Mouse (Mus musculus) embryonic facial prominence, embryonic 14.5 days (tissue): Measurements from ENCODE around the gene Tbc1d30. TPM values are rescaled to one million over a fixed set of nuclear protein-coding genes. Genes with fewer than 3 reads are reported as not detected.

Source experiments
- ATAC-seq: fragments of 200-750 bp; cut with Nextera tagmentation; 2 replicates; pipeline ENCODE4 v1.8.0; 2017; ENCODE audit warnings: low read depth, moderate number of reproducible peaks, moderate TSS enrichment
- DNase-seq: peaks from one replicate; pipeline ENCODE4 v3.0.0-alpha.2; 2015; ENCODE audit warnings: low spot score
- H3K27ac ChIP-seq: fragments of 300-500 bp; sonication (generic); replicated peaks from 2 replicates; pipeline ENCODE4 v1.5.1; 2014; ENCODE audit warnings: low read depth, mild to moderate bottlenecking, low read length, moderate library complexity
- H3K27me3 ChIP-seq: fragments of 300-500 bp; sonication (generic); replicated peaks from 2 replicates; pipeline ENCODE4 v1.6.1; 2014; ENCODE audit warnings: low read length; ENCODE audit not compliant: control insufficient read depth, insufficient read depth
- H3K36me3 ChIP-seq: fragments of 300-500 bp; sonication (generic); 2 replicates; pipeline ENCODE4 v1.6.1; 2014; ENCODE audit warnings: low read length, mixed read lengths; ENCODE audit not compliant: control insufficient read depth, insufficient read depth
- H3K4me1 ChIP-seq: fragments of 300-500 bp; sonication (generic); 2 replicates; pipeline ENCODE4 v1.6.1; 2014; ENCODE audit warnings: antibody characterized with exemption, low read length; ENCODE audit not compliant: control insufficient read depth, insufficient read depth
- H3K4me2 ChIP-seq: fragments of 300-500 bp; sonication (generic); 2 replicates; pipeline ENCODE4 v1.6.1; 2014; ENCODE audit warnings: low read depth, mild to moderate bottlenecking, low read length, moderate library complexity, mixed read lengths
- H3K4me3 ChIP-seq: fragments of 300-500 bp; sonication (generic); 2 replicates; pipeline ENCODE4 v1.5.1; 2014; ENCODE audit warnings: low read depth, mild to moderate bottlenecking, low read length
- H3K9ac ChIP-seq: fragments of 300-500 bp; sonication (generic); 2 replicates; pipeline ENCODE4 v1.6.1; 2014; ENCODE audit warnings: low read depth, mild to moderate bottlenecking, low read length, moderate library complexity, mixed read lengths
- H3K9me3 ChIP-seq: fragments of 300-500 bp; sonication (generic); 2 replicates; pipeline ENCODE4 v1.6.1; 2016; ENCODE audit warnings: low read length; ENCODE audit not compliant: control insufficient read depth
- WGBS: fragments of 180-500 bp; shearing (Covaris S2); extraction: QIAGEN DNeasy Blood & Tissue Kit; methylation state at CpG from one replicate; pipeline ENCODE4 v1.1.7; 2014; 5-methylcytosine and 5-hydroxymethylcytosine counted together
- polyA plus RNA-seq: library from polyadenylated mRNA; unstranded; fragments of >200 nt; fragmentation: Nextera tagmentation; extraction: Ambion mirVana; gene quantifications from 2 replicates; pipeline ENCODE4 v1.2.1, GENCODE M21; 2014

Gene Tbc1d30
- polyA plus RNA-seq, 1 experiment from 2014 or later: 2.2 TPM

DNA sequence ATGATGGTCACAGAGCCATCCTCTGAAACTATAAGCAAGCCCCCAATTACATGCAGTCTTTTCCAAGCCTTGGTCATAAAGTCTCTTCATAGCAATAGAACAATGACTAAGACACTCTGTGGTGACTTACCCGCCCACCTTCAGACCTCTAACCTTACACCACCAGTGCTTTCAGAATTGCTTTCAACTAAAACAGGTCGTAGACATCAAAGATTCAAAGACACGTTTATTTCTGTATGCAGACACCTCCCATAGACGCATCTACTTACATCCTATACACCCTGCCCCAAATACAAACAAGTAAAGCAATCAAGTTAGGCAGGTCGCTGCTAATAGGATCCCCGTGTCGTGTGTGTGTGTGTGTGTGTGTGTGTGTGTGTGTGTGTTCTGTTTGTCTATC is 50.4 kb downstream of the Tbc1d30 start:
- ATAC-seq: no peak
- DNase-seq: no peak
- Histone ChIP-seq H3K36me3 (no peaks in the 10 kb centered on the region), H3K9ac (no peak overlapping the region), H3K27me3 (no peaks in the 10 kb centered on the region), H3K4me3 (no peak overlapping the region), H3K9me3 (no peaks in the 10 kb centered on the region), H3K4me1 (peaks cover 7% of the 10 kb centered on the region; the same call in 1 of the 2 replicates), H3K4me2 (no peak overlapping the region), H3K27ac (no peak overlapping the region)
- 85% methylated on average over 7 of the region's 7 CpGs for WGBS

GRCm38 (mm10) chr10:121297054-121297701 is 53.9 kb downstream of the Tbc1d30 start:
- WGBS: 28% methylated on average over 25 of the region's 25 CpGs
- Histone ChIP-seq H3K27ac (peak overlapping the region; percentile 28), H3K9me3 (no peaks in the 10 kb centered on the region), H3K4me3 (peak overlapping the region; percentile 23), H3K27me3 (no peaks in the 10 kb centered on the region), H3K4me1 (peaks cover 7% of the 10 kb centered on the region; the same call in 1 of the 2 replicates), H3K36me3 (no peaks in the 10 kb centered on the region), H3K9ac (peak overlapping the region; percentile 49; the same call in 1 of the 2 replicates), H3K4me2 (peak overlapping the region; percentile 57)
- DNase-seq (peak; percentile 70), ATAC-seq (peak; percentile 83)

- ATAC-seq: no peak
Measured at GRCm38 (mm10) chr10:121294471-121294870, 56.6 kb downstream of the Tbc1d30 start.

DNA sequence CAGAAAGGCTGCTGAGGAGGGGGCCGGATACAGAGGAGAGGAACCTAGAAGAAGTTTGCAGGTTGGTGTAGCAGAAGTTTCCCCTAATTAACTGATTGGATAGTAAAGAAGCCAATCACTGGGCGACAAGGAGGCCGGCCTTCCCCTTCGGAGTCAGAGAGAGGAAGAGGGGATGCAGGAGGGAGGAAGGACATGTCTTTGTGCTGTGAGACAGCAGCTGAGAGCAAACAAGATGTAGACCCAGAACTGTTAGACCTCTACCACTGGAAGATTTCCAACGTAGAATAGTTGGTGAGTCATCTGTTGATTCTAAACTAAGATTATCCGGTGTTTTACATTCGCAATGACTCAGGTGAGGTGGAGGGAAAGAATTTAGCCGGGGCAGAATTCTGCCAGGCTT is 57.2 kb downstream of the Tbc1d30 start:
- no peak for ATAC-seq
- H3K4me2 ChIP-seq: no peak overlapping the region
- no peaks in the 10 kb centered on the region for H3K27me3 ChIP-seq

More at GRCm38 (mm10) chr10:121294471-121294870, 56.6 kb downstream of the Tbc1d30 start:
- H3K4me3 ChIP-seq: no peak overlapping the region
- H3K36me3 ChIP-seq: no peaks in the 10 kb centered on the region
- no peaks in the 10 kb centered on the region for H3K27me3 ChIP-seq
- no peaks in the 10 kb centered on the region for H3K9me3 ChIP-seq
- no peak overlapping the region for H3K4me2 ChIP-seq
- H3K27ac ChIP-seq: no peak overlapping the region
- DNase-seq: no peak
- peaks cover 7% of the 10 kb centered on the region; the same call in 1 of the 2 replicates for H3K4me1 ChIP-seq
- 84% methylated on average over 16 of the region's 16 CpGs for WGBS
- no peak overlapping the region for H3K9ac ChIP-seq

DNA sequence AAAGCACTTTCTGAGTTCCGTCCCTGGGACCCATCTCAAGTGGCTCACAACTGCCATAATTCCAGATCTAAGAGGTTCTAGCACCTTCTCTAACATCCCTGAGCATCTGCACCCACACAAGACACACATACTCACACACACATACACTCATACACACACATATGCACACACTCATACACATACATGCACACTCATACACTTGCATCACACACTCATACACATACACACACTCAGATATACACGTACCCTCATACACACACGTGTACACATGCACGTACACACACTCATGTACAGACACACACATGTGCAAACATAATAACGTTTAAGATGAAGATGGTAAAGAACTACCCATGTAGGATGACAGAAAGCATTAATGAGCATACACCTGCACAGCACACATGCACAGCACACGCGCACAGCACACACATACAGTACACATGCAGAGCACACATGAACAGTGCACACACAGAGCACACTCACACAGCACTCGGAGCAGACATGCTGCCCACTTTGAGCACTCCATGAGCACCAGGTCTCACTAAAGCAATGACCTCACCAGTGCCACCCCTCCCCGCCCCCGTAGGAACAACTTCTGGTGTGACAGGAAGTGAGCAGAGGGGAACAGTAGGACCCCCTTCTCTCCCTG is 59.7 kb downstream of the Tbc1d30 start:
- Histone ChIP-seq H3K4me3 (no peak overlapping the region), H3K36me3 (no peaks in the 10 kb centered on the region)

More for the DNA sequence above, 57.2 kb downstream of the Tbc1d30 start:
- WGBS: 65% methylated on average over 8 of the region's 8 CpGs
- Histone ChIP-seq H3K27ac (no peak overlapping the region), H3K4me1 (peaks cover 7% of the 10 kb centered on the region; the same call in 1 of the 2 replicates), H3K4me3 (no peak overlapping the region), H3K36me3 (no peaks in the 10 kb centered on the region), H3K9ac (no peak overlapping the region), H3K9me3 (no peaks in the 10 kb centered on the region)
- no peak for DNase-seq

GRCm38 (mm10) chr10:121290682-121291078 is 60.4 kb downstream of the Tbc1d30 start:
- Histone ChIP-seq H3K27me3 (no peaks in the 10 kb centered on the region), H3K9me3 (no peaks in the 10 kb centered on the region), H3K36me3 (no peaks in the 10 kb centered on the region), H3K4me3 (no peak overlapping the region), H3K4me2 (no peak overlapping the region), H3K4me1 (no peaks in the 10 kb centered on the region), H3K27ac (no peak overlapping the region), H3K9ac (no peak overlapping the region)
- DNase-seq (no peak), ATAC-seq (no peak)
- 64% methylated on average over 20 of the region's 20 CpGs for WGBS

More for the DNA sequence above, 59.7 kb downstream of the Tbc1d30 start:
- WGBS: 83% methylated on average over 10 of the region's 10 CpGs
- DNase-seq (no peak), ATAC-seq (no peak)
- H3K4me1 ChIP-seq: no peaks in the 10 kb centered on the region
- no peak overlapping the region for H3K9ac ChIP-seq
- H3K27ac ChIP-seq: no peak overlapping the region
- H3K9me3 ChIP-seq: no peaks in the 10 kb centered on the region
- H3K27me3 ChIP-seq: no peaks in the 10 kb centered on the region
- no peak overlapping the region for H3K4me2 ChIP-seq

DNA sequence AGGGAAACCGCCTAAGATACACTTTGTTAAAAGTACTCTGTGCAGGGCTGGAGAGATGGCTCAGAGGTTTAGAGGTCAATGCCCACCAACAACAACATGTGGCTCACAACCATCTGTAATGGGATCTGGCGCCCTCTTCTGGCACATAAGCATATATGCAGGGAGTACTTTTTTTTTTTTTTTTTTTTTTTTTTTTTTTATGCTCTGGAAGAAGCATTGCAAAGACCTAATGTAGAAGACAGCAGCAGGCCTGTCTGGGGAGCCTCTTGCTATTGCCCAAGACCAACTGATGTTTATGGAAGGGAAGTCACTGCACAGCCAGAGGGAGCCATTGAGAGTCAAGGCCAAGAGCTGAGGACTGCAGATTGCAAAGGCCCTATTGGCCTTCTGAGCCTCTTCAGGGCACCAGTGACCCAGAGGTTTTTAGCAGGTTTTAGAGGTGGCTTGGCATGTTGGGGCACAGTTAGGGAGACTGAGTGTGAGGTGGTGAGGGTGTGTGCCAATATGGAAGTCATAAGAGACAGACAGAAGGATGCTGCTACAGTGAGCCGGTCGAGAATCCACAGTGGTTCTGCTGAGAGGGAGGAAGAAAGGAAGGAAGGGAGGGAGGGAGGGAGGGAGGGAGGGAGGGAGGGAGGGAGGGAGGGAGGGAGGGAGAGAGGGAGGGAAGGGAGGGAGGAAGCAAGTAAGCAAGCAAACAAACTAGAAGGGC is 61.0 kb downstream of the Tbc1d30 start:
- ATAC-seq (no peak), DNase-seq (no peak)
- H3K9ac ChIP-seq: no peak overlapping the region
- no peaks in the 10 kb centered on the region for H3K27me3 ChIP-seq
- WGBS: 42% methylated on average over 2 of the region's 4 CpGs
- no peak overlapping the region for H3K4me3 ChIP-seq
- H3K4me2 ChIP-seq: no peak overlapping the region
- no peaks in the 10 kb centered on the region for H3K4me1 ChIP-seq
- no peak overlapping the region for H3K27ac ChIP-seq
- H3K9me3 ChIP-seq: no peaks in the 10 kb centered on the region
- H3K36me3 ChIP-seq: no peaks in the 10 kb centered on the region

- Histone ChIP-seq H3K9ac (no peak overlapping the region), H3K4me2 (no peak overlapping the region), H3K9me3 (no peaks in the 10 kb centered on the region), H3K4me3 (no peak overlapping the region), H3K36me3 (no peaks in the 10 kb centered on the region), H3K4me1 (no peaks in the 10 kb centered on the region), H3K27me3 (no peaks in the 10 kb centered on the region), H3K27ac (no peak overlapping the region)
- no peak for DNase-seq
- ATAC-seq: no peak
- 72% methylated on average over 6 of the region's 6 CpGs for WGBS
Measured at GRCm38 (mm10) chr10:121282926-121283325, 68.2 kb downstream of the Tbc1d30 start.
